Mouse (Mus musculus) 3T3-L1 (cell line): Measurements from ENCODE around the gene Lrif1.
"Not testable (repeated sequence)": the region's sequence is repeated elsewhere in the genome, so short reads cannot be mapped to it uniquely, and the experiment has no call there.

Experiments
- DNase-seq: peaks from one replicate; pipeline ENCODE4 v3.0.0-alpha.2; 2015; ENCODE audit warnings: low read depth, low spot score

The Lrif1 gene

DNA sequence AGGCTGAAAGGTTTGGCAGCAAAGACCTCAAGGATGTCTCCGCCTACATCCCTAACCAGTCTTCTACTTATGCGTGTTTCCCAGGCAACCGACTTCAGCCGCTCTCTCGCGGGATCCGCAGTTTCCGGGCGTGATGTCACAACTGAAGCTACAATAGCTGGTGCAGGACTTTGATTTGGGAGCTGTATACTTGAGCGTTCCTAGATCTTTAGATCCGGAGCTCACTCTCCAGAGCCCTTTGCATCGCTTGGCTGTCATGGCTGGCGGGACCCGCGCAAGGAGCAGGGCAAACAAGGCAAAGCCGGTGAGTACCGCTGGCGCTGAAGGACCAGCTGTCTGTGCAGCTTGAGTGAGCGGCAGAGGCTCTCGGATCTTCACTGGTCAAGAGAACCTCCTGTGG is at the start of gene Lrif1:
TSS of gene Lrif1 (plus strand) at position 158 of the 400 bp plus-strand sequence.
- peak; percentile 91 for DNase-seq

DNA sequence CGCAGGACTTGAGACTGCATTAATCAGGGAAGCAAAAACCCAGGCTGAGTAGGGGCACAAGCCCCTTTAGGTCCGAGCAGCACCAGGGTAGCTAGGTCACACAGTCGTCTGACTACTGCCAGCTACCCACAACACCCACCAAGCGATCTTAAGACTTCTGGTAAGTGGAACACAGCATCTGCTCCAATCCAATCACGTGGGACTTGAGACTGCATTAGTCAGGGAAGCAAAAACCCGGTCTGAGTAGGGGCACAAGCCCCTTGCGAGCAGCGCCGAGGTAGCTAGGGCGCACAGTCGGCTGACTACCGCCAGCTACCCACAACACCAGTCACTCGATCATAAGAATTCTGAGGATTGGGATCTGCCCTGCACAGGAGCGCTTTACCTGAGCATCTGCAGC is 12.0 kb upstream of the Lrif1 start:
- not testable (repeated sequence) for DNase-seq

DNA sequence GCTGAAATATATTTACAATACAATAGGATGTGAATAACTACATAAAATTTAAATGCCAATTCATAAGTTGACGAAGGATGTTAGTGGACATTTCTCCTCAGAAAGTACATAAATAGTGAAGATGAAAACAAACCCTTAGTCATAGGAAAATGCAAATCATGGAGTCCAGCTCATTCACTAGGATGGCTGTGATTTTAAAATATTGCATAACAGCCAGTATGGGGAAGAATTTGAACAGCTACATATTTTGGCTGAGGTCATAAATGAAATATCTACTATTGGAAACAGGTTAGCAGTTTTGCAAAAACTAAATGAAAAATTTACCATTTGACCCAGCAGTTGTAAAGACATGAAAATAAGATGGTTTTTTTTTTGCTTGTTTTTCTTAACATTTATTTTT is 594 bp downstream of the Lrif1 start:
- peak; percentile 26 for DNase-seq

- DNase-seq, result peak; percentile 100
Measured at GRCm38 (mm10) chr3:106721397-106722027, 36.7 kb downstream of the Lrif1 start.

- peak; percentile 95 for DNase-seq
Measured at GRCm38 (mm10) chr3:106722028-106722945, 37.5 kb downstream of the Lrif1 start.

DNA sequence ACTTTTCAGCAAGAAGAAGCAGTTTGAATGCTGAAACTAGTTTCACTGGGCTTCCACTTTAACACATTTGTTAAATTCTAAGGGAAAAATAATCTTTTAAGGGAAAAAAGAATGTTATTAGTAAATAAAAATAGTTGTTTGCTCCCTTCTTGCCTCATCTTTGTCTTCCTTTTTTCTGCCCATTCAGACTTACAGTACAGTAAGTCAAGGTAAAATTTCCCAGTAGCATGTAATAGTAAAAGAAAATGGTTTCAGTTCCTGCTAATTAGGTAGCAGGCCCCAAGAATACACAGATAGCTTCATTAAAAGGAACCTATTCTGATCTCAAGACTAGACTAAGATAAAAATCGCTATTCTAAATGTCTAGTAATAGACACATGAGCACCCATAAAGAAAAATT is 71.1 kb downstream of the Lrif1 start:
- no peak for DNase-seq

DNA sequence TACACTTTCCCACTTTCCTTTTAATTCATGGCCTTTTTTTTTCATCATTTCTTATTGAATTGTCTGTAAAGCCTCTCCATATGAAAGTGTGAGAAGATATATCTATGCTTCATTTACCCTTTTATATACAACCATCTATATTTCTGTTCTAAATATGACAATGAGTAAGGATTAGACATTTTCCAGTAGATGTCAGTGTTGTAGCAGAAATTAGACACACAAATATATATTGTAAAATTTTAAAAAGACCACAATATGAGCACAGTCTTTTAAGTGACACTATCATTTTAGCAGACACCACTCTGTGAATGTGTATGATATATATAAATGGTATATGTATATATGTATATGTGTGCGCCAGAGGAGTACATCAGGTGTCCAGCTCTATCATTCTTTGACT is 87.0 kb downstream of the Lrif1 start:
- peak; percentile 66 for DNase-seq

- peak; percentile 76 for DNase-seq
Measured at GRCm38 (mm10) chr3:106785130-106785529, 100.3 kb downstream of the Lrif1 start.
